Mouse (Mus musculus): ENCODE measurements around the gene Gse1. TPM values are rescaled to one million over a fixed set of nuclear protein-coding genes. Genes with fewer than 3 reads are reported as not detected.

Gene Gse1
- polyA plus RNA-seq, 1 experiment from 2014 or later: 17.8 TPM

DNA sequence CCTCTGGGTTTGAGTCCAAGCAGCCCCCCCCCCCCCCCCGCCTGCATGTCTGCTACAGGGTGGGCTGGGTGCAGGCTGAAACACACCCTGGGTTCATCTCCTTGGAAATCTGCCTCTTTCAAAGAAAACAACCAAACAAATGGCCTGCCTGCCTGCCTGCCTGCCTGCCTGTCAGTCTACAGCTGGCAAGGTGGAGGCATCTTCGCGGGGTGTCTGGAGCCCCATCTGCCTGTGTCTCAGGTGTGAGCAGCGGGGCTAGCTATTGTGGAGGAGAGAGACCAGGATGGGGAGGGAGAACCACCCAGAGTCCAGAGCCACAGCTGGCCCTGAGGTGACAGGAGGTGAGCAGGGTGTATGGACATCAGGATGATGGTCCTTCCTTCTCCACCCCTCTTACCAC, 329.9 kb downstream of the Gse1 start:
- 87% methylated on average over 4 of the region's 4 CpGs for WGBS
- Histone ChIP-seq H3K27me3 (ENCODE audit: control insufficient read depth, insufficient read depth, low read length) (no peaks in the 10 kb centered on the region), H3K4me3 (ENCODE audit: low read depth, low read length) (no peak overlapping the region), H3K36me3 (ENCODE audit: control insufficient read depth, insufficient read depth, low read length) (no peaks in the 10 kb centered on the region), H3K4me1 (replicated peaks; ENCODE audit: control insufficient read depth, insufficient read depth, low read length) (peaks cover 68% of the 10 kb centered on the region), H3K4me2 (replicated peaks; ENCODE audit: low read depth, low read length) (no peak overlapping the region), H3K9me3 (ENCODE audit: control insufficient read depth, low read length) (no peaks in the 10 kb centered on the region), H3K9ac (ENCODE audit: low read depth, low read length) (no peak overlapping the region), H3K27ac (ENCODE audit: low read depth, low read length) (peak overlapping the region; percentile 10; the same call in 1 of the 2 replicates)
- no peak for DNase-seq (ENCODE audit: low spot score)
- ATAC-seq (ENCODE audit: low FRiP score): no peak

DNA sequence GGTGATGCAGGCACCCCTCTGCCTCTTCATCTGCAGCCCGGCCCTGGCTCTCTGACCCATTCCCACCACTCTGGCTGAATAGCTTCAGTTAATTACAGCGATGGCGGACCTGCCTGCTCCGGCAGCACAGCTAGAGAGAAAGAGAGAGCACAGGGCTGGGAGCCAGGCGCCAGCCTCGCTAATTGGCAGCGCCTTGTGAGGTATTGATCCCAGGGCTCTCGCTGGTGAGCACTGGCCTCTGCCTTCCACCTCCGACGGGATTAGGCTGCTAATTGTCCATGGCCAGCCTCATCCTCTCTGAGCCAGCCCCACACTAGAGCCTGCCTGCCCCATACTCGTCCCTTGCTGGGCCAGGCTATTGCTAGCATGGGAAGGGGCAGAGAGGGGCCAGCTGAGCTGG, 331.4 kb downstream of the Gse1 start:
- no peak overlapping the region for H3K4me2 ChIP-seq (replicated peaks; ENCODE audit: low read depth, low read length)

DNA sequence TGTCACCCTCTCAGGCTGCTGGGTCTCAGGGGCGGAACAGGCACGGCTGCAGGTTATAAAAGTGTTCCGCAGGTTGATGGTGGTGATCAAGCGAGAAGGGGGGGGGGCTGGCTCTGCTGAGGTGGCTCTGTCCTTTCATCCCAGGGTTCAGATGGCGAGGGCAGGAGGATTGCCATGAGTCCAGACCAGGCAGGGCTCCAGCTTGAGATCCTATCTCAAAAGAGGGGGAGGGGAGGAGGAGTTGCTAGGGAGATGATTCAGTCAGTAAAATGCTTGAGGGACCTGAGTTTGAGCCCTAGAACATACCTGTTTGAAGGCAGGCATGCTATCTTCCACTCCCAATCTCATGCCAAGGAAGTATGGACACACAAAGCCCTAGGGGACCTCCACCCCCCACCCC, 332.3 kb downstream of the Gse1 start:
- ATAC-seq (ENCODE audit: low FRiP score): no peak
- Histone ChIP-seq H3K4me2 (replicated peaks; ENCODE audit: low read depth, low read length) (no peak overlapping the region), H3K4me1 (replicated peaks; ENCODE audit: control insufficient read depth, insufficient read depth, low read length) (peaks cover 78% of the 10 kb centered on the region), H3K36me3 (ENCODE audit: control insufficient read depth, insufficient read depth, low read length) (no peaks in the 10 kb centered on the region), H3K4me3 (ENCODE audit: low read depth, low read length) (no peak overlapping the region), H3K9ac (ENCODE audit: low read depth, low read length) (no peak overlapping the region), H3K27me3 (ENCODE audit: control insufficient read depth, insufficient read depth, low read length) (no peaks in the 10 kb centered on the region), H3K27ac (ENCODE audit: low read depth, low read length) (peak overlapping the region; percentile 90), H3K9me3 (ENCODE audit: control insufficient read depth, low read length) (no peaks in the 10 kb centered on the region)
- 82% methylated on average over 5 of the region's 5 CpGs for WGBS
- DNase-seq (ENCODE audit: low spot score): no peak

More for the DNA sequence above, 331.4 kb downstream of the Gse1 start:
- 28% methylated on average over 11 of the region's 11 CpGs for WGBS
- Histone ChIP-seq H3K4me3 (ENCODE audit: low read depth, low read length) (no peak overlapping the region), H3K4me1 (replicated peaks; ENCODE audit: control insufficient read depth, insufficient read depth, low read length) (peaks cover 75% of the 10 kb centered on the region), H3K36me3 (ENCODE audit: control insufficient read depth, insufficient read depth, low read length) (no peaks in the 10 kb centered on the region), H3K9me3 (ENCODE audit: control insufficient read depth, low read length) (no peaks in the 10 kb centered on the region), H3K27me3 (ENCODE audit: control insufficient read depth, insufficient read depth, low read length) (no peaks in the 10 kb centered on the region), H3K9ac (ENCODE audit: low read depth, low read length) (peak overlapping the region; percentile 41), H3K27ac (ENCODE audit: low read depth, low read length) (peak overlapping the region; percentile 90)
- DNase-seq (ENCODE audit: low spot score) (peak; percentile 46), ATAC-seq (ENCODE audit: low FRiP score) (peak; percentile 25; the same call in 1 of the 2 replicates)

DNA sequence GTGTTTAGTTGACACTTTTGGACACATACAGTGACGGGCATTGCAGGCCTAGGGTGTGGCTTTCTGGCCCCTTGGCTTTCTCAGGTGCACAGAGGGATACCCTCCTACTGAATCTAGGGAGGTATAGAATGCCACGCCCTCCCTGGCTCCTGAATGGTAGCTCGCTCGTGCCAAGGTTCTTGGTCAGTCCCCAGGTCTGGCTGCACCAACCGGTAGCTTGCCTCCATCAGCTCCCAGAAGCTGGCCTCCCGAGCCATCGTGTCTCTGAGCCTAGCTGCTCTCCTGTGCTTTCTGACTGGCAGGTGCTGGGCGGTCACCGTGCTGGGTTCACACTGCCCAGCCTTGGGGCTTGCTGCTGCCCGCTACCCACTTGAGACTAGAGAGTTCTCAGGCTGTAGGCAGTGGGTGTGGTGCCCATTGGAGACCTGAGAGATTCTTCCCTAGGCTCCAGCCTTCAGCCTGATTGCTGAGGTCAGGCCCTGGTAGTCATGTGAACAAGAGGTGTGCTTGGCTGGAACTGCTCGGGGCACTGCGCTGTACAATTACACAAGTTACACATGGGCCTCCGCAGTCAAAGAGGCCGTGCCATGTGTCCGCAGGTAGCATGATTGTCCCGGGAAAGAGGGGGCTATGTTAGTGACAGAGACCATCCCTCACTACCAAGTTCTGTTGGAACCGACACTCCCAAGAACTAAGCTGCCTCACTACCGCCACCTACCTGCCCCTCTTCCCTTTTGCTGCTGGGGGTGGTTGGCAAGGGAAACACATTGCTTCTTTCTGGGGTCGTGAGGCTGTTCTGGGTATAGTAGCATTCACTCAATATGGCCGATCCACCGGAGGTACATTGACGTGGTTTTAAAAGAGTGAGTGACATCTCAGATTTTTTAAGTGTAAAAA, 333.5 kb downstream of the Gse1 start:
- Histone ChIP-seq H3K4me3 (ENCODE audit: low read depth, low read length) (no peak overlapping the region), H3K9me3 (ENCODE audit: control insufficient read depth, low read length) (no peaks in the 10 kb centered on the region), H3K4me2 (replicated peaks; ENCODE audit: low read depth, low read length) (no peak overlapping the region), H3K27ac (ENCODE audit: low read depth, low read length) (peak overlapping the region; percentile 70), H3K4me1 (replicated peaks; ENCODE audit: control insufficient read depth, insufficient read depth, low read length) (peaks cover 70% of the 10 kb centered on the region), H3K36me3 (ENCODE audit: control insufficient read depth, insufficient read depth, low read length) (no peaks in the 10 kb centered on the region), H3K27me3 (ENCODE audit: control insufficient read depth, insufficient read depth, low read length) (no peaks in the 10 kb centered on the region), H3K9ac (ENCODE audit: low read depth, low read length) (no peak overlapping the region)
- ATAC-seq (ENCODE audit: low FRiP score) (no peak), DNase-seq (ENCODE audit: low spot score) (no peak)
- 85% methylated on average over 22 of the region's 22 CpGs for WGBS

DNA sequence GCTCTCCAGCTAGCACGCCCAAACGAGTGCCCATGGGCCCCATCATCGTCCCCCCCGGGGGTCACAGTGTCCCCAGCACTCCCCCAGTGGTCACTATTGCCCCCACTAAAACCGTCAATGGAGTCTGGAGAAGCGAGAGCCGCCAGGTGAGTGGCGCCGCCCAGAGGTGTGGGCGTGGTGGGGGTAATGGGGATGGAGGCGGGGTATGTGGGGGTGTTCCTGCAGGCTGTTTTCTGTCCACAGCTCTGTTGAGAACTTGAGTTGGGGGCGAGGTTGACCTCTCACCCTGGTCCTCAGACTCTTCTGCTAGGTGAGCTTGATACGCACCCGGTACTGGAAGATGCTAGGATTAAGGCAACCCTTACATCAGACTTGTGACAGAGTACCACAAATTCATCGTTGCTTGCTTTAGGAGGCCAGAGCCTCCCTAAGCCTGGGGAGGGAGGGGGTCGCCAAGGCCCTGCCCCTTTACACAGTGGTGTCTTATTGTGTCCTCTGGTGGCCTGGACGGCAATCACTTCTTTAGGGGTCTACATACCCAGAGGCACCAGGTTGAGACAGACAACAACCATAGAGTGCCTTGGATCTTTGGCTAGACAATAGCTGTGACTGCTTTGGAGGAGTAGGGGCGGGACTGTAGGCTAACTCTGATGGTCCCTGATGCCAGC, 334.6 kb downstream of the Gse1 start:
- Histone ChIP-seq H3K4me1 (replicated peaks; ENCODE audit: control insufficient read depth, insufficient read depth, low read length) (peaks cover 60% of the 10 kb centered on the region), H3K36me3 (ENCODE audit: control insufficient read depth, insufficient read depth, low read length) (peaks cover 7% of the 10 kb centered on the region), H3K4me2 (replicated peaks; ENCODE audit: low read depth, low read length) (no peak overlapping the region), H3K4me3 (ENCODE audit: low read depth, low read length) (no peak overlapping the region), H3K27ac (ENCODE audit: low read depth, low read length) (peak overlapping the region; percentile 70), H3K9me3 (ENCODE audit: control insufficient read depth, low read length) (no peaks in the 10 kb centered on the region), H3K9ac (ENCODE audit: low read depth, low read length) (no peak overlapping the region), H3K27me3 (ENCODE audit: control insufficient read depth, insufficient read depth, low read length) (no peaks in the 10 kb centered on the region)
- ATAC-seq (ENCODE audit: low FRiP score) (0 out of 2 replicates have a peak, but pooled peaks have one; percentile 3), DNase-seq (ENCODE audit: low spot score) (no peak)
- WGBS: 80% methylated on average over 18 of the region's 18 CpGs

DNA sequence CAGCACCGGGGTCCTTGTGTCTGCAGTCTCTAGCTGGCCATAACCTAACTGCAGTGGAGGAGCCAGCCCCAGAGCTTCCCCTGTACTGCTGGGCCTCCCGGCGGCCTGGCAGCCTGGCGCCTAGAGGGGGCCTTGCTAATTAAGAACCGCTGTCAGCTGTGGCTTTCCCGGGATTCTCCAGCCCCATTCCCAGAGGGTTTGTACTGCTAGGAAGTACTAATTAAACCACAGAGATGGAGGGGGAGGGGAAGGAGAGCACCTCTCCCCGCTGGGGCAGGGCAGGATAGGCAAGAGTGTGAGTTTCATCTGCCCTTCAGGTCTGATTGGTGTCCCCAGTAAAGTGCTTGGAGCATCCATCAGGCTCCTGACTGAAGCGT, 335.1 kb downstream of the Gse1 start:
- H3K4me1 ChIP-seq (replicated peaks; ENCODE audit: control insufficient read depth, insufficient read depth, low read length): peaks cover 57% of the 10 kb centered on the region
- peak overlapping the region; percentile 70 for H3K27ac ChIP-seq (ENCODE audit: low read depth, low read length)
- H3K27me3 ChIP-seq (ENCODE audit: control insufficient read depth, insufficient read depth, low read length): no peaks in the 10 kb centered on the region
- peaks cover 13% of the 10 kb centered on the region for H3K36me3 ChIP-seq (ENCODE audit: control insufficient read depth, insufficient read depth, low read length)
- H3K9ac ChIP-seq (ENCODE audit: low read depth, low read length): no peak overlapping the region
- no peaks in the 10 kb centered on the region for H3K9me3 ChIP-seq (ENCODE audit: control insufficient read depth, low read length)
- ATAC-seq (ENCODE audit: low FRiP score) (peak; percentile 30; the same call in 1 of the 2 replicates), DNase-seq (ENCODE audit: low spot score) (peak; percentile 65)
- H3K4me2 ChIP-seq (replicated peaks; ENCODE audit: low read depth, low read length): no peak overlapping the region
- WGBS: 18% methylated on average over 8 of the region's 8 CpGs
- H3K4me3 ChIP-seq (ENCODE audit: low read depth, low read length): no peak overlapping the region

DNA sequence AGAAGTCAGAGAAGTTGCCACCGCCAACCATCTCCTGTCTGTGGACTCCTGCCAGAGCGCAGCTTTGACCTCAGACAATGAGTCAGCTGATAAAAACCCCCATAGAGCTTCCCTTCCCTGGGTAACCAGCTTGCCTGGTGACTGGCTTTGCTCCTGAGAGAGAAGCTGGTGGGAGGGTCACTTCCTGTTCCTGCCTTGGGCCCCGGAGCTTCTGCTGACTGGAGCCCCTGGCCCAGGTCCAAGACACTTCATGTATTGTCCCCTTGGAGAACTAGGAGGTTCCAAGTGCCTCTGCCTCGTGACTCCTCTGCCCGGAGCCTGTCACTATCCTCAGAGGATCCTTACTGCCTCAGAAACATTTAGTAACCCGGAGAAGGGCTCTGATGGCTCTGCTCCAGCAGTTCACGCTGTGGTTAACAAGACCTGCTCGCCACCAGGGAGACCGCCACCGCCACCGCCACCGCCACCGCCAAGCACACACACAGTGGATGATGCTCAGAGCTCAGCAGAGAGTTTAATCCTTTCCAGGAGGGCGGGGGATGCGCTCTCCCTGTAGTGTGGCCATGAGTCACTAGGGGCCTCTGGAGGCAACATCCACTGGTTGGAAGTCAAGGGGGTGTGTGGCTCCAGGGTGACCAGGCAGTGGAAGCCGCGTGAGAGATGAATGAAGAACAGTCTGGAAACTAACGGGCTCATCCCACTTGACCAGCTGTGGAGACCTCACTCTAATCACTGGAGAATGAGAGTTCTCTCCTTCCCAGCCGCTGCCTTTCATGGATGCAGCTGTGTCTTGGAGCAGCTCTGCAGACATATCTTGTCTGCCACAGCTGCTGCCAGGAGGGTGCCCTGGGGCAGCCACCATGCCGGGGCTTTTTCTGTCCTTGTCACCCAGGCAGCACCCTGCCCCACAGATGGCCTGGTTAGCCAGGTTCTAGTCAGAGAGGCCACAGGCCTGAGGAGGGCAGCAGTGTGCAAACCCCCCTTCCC, 335.9 kb downstream of the Gse1 start:
- Histone ChIP-seq H3K27me3 (ENCODE audit: control insufficient read depth, insufficient read depth, low read length) (no peaks in the 10 kb centered on the region), H3K27ac (ENCODE audit: low read depth, low read length) (peak overlapping the region; percentile 70), H3K4me2 (replicated peaks; ENCODE audit: low read depth, low read length) (no peak overlapping the region), H3K4me3 (ENCODE audit: low read depth, low read length) (no peak overlapping the region), H3K9ac (ENCODE audit: low read depth, low read length) (no peak overlapping the region), H3K4me1 (replicated peaks; ENCODE audit: control insufficient read depth, insufficient read depth, low read length) (peaks cover 52% of the 10 kb centered on the region), H3K36me3 (ENCODE audit: control insufficient read depth, insufficient read depth, low read length) (peaks cover 20% of the 10 kb centered on the region), H3K9me3 (ENCODE audit: control insufficient read depth, low read length) (no peaks in the 10 kb centered on the region)
- peak; percentile 58 for DNase-seq (ENCODE audit: low spot score)
- ATAC-seq (ENCODE audit: low FRiP score): peak; percentile 16; the same call in 1 of the 2 replicates
- WGBS: 36% methylated on average over 20 of the region's 20 CpGs

DNA sequence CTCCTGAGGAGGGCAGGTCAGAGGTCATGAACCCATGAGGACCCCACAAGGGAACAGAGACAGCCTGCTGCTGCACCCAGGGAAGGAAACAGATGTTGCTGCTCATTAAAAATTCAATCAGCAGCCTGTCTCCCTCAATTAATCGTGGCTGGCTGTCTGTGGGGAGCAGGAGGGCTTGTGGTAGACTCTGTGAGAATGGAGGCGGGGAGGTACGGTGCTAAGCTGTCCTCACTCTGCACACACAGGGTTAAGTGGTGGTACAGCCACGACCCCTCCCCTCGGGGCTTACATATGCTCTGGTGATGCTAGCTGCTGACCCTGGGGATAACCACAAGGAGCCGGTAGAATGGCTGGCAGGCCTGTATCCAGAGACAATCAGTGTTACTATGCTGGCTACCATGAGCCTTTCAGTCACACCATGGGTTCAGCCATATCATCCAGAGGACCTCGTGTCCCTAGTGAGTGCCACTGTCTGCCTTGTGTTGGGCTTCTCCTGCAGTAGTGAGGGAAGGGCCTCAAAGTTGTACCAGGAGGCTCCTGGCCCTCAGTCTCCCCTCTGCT, 337.0 kb downstream of the Gse1 start:
- H3K4me1 ChIP-seq (replicated peaks; ENCODE audit: control insufficient read depth, insufficient read depth, low read length): peaks cover 42% of the 10 kb centered on the region
- no peak overlapping the region for H3K4me2 ChIP-seq (replicated peaks; ENCODE audit: low read depth, low read length)
- H3K9ac ChIP-seq (ENCODE audit: low read depth, low read length): no peak overlapping the region
- no peaks in the 10 kb centered on the region for H3K9me3 ChIP-seq (ENCODE audit: control insufficient read depth, low read length)
- ATAC-seq (ENCODE audit: low FRiP score) (peak; percentile 69), DNase-seq (ENCODE audit: low spot score) (peak; percentile 64)
- WGBS: 18% methylated on average over 7 of the region's 7 CpGs
- peaks cover 20% of the 10 kb centered on the region for H3K36me3 ChIP-seq (ENCODE audit: control insufficient read depth, insufficient read depth, low read length)
- peak overlapping the region; percentile 70 for H3K27ac ChIP-seq (ENCODE audit: low read depth, low read length)
- no peak overlapping the region for H3K4me3 ChIP-seq (ENCODE audit: low read depth, low read length)
- H3K27me3 ChIP-seq (ENCODE audit: control insufficient read depth, insufficient read depth, low read length): no peaks in the 10 kb centered on the region

Measured in hindbrain, embryonic 11.5 days (tissue).